Mouse (Mus musculus) layer of hippocampus, adult 11-12 months (tissue): ENCODE data around the gene Upk3a.

Experiments used
- DNase-seq: peaks from one replicate; pipeline ENCODE4 v3.0.0; 2022; ENCODE audit warnings: low spot score

Upk3a gene

DNA sequence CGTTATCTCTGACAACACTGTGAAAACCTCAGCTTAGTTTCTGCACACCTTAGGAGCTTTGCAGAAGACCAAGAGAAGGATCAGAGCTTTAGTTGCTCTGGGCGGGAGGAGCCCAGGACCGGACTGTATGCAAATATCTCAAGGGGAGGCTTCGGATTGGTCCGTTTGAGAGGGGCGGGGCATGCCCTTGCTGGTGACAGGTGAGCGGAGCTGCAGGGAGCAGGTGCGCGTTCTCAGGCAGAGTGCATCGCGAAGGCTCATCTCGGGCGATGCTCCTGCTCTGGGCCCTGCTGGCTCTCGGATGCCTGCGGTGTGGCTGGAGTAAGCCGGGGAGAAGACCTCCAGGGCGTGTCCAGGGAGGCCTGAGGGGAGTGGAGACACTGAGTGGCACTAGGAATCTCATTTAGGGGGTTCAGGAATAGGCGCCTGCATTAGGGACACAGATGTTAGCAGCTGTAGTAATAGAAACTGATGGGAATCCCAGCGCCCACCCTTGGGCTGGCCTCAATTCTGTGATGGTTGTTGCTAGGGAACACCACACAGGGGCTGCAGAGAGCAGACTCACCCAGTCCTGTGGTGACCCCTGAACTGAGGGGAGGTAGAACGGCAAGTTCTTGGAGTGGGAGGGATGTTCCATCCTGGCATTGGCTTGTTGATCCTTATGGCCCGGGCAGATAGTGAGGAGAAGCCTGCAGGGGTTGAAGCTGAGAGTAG lies at the start of gene Upk3a:
Gene Upk3a, plus strand, starts transcription at position 191 of the 714 bp plus-strand sequence.
- no peak for DNase-seq

DNA sequence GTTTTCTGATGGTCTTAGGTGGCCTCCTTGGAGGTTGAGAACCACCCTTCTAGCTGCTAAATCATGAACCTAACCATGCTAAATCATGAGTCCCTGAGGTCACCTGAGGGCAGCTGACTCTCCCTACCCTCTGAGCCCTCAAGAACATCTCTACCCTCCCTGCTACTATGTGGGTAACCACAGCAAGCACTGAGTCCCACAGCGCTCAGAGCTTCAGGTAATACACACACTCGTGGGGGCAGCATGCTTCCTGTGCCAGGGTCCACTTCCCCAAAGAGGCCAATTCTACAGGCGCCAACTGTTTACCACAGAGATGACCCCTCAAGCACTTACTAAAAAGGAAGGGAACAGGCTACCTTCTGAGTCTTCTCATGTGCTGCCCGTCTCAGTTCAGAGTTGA lies 48.4 kb upstream of the Upk3a start:
- DNase-seq, result no peak

DNA sequence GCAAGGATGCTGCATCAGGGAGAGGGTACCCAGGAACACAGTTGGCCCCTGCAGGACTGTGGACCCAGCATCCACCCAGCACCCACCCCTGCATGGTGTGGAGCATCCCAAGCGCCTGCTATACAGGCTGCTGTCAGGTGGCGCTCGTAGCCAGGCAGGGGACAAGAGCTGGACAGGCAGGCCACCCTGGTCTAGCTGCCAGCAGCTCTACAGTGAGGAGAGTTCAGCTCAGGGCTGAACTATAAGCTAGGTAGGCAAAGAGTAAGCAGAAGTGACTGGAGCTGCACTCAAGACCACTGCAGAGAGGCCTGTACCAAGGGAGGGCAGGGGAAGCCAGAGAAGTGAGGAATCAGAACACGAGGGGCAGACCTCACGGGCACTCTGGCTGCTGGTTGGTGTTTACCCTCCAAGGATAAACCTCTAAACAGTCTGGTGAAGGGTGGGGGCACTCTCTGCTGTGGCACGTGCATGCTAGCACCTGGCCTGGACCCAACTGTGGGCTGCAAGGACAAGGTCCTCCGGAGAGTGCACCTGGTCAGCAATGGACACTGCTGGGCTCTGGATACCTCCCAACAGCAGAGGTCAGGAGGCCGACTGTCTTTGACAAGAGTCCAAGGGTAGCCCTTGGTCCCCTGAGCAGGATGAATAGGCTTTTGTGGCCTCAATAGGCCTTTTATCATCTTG lies 43.9 kb upstream of the Upk3a start:
- DNase-seq, result peak; percentile 66

DNA sequence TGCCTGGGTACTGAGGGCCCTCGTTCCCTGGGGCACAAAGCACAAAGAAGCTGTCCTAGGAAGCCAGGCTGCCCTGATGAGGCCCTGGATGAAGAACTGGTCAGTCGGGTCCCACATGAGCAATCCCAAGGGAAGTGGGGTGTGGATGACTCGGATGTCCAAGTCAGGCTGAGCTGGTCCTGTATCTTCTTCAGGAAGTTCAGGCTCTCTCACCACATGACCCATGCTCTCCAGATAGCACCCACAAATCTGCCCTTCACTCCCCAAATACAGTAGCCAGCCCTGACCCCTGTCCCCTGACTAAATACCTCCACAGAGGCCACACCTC lies 43.4 kb upstream of the Upk3a start:
- no peak for DNase-seq

DNA sequence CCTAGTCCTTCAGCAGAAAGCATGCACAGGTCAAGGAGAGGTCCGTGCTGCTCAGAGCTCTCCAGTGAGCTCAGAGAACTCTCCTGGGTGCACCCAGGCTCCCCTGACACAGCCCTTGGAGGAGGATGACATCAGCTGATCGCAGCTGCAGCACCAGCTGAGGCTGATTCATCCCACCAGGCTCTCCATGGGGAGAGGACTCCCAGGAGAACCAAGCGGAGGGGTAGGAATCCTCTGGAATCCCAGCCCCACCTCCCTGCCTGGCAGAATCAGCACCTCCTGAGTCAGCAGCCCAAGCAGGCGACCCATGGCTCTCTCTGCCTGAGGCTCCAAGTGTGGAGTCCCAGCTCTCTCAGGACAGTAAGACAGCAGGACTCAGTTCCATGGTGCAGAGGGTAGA lies 41.2 kb upstream of the Upk3a start:
- peak; percentile 73 for DNase-seq

DNA sequence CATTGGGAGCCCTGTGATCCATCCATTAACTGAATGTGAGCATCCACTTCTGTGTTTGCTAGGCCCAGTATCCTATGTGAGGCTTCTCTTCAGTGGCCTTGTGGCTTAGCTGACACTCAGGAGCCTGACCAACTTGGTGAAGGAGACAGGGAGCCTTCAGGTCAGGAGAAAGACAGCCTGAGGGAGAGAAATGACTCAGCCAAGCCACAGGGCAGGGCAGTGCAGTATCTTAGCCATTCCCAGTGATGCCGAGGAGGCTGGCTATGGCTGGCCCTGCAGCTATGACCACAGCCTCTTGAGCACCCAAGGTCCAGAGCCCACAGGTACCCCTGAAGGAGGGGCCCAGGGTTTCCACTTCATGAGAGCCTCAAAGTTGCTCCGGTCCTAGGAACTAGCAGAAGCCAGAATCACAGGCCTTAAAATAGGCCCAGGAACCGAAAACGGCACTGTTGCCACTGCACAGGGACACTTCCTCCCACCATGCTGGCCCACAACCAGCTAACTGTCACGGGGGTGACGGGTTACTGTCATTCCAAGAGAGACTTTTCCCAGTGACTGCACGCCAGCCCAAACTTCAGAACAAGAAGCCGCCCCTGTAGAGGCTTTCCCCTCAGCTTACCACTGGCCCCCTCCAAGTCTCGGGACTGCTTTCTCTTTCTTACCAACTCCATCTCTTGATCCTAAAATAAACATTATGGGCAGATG lies 35.2 kb upstream of the Upk3a start:
- DNase-seq, result no peak

DNA sequence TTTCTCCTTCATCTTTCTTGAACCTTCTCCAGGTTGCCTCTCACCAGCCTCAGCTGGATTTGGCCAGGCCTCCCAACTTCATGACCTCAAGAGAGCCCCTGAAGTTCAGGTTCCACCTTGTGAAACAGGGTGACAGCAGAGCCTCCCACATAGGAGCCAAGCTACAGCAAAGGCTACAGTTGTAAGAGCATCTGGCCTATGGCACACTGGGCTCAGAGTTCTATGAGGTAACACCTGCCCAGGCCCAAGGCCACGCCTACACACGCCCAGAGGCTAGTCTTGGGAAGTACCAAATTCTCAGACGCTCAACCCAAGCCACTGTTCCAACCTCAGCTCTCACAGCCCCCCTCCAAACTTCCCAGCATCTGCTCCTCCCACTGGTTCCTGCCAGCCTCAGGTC lies 34.1 kb upstream of the Upk3a start:
- no peak for DNase-seq

DNA sequence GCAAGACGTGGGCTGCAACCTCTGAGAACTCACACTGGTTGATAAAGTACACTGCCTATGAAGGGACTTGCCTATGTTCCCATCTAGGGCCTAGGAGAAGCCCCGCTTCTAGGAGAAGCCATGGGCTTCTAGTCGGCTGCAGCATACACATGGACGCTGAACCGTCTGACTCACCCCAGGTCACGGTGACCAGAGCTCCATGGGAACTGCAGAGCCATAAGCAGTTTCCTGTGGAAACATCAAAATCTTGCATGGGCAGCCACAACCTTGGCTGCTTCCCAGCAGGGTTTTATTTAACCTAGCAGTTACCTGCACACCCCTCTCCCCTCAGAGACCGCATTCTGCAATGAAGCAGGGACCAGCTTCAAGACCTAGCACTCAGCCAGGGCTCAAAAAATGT lies 33.2 kb upstream of the Upk3a start:
- DNase-seq, result no peak

DNA sequence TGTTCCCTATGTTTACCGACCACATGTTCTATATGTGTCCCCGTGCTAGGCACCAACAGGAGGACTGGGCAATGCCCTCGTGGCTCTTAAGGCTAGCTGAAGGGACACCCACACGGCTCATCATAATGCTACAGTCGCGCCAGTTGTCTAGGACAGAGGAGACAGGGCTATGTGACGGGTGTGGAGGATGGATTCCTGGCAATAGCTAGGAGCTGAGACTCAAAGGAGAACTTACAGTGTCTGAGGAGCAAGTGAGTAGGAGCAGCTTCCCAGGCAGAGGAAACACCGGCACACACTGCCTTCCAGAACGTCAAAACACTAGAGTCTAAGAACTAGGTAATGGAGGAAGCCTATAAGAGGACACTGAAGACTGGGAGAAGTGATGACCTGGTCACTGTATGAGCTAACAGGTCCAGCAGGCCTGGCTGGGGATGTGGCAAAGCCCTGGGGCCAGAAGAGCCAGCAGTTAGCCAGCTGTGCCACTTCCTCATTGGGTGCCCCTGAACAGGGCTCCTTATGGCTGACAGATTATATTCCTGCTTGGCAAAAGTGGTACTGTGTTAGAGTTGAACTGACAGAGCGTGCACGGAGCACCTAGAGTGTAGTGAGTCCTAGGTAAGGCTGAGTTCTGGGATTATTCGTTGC lies 31.3 kb upstream of the Upk3a start:
- DNase-seq, result no peak

DNA sequence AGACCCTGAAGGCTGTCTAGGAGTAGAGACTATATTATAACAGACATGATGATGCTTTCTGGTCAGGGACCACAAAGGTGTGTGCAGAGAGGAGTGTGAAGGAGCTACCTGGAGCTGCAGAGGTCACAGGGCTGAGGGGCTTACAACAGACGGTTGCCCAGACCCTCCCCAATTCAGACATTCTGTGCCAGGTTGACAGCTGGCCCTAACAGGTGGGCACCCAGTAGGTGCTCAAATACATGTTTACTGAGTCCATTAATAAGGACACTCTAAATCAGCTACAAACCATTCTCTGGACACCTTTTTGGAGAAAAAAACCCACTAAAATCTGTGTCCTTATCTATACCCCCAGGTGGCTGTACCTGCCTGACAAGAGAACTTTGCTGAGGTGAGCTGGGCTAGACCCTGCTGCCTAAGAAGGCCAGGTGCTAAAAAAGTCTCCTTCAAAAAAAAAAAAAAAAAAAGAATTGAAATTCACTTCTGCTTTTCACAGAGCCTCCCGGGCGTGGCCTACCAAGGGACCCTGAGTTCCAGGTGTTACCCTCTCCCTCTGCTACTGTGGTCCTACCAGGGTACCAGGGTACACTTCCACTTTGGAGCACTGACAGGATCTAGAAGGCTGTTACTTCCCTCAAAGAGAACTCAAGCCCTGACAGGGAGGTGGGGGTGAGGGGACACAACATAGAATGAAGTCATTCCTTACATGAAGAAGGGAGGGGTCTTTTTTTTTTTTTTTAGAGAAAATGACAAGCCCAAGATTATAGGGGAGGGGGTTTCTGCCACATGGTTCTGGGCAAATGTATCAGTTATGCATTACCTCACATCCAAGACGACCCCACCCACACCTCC lies 30.5 kb upstream of the Upk3a start:
- no peak for DNase-seq

DNA sequence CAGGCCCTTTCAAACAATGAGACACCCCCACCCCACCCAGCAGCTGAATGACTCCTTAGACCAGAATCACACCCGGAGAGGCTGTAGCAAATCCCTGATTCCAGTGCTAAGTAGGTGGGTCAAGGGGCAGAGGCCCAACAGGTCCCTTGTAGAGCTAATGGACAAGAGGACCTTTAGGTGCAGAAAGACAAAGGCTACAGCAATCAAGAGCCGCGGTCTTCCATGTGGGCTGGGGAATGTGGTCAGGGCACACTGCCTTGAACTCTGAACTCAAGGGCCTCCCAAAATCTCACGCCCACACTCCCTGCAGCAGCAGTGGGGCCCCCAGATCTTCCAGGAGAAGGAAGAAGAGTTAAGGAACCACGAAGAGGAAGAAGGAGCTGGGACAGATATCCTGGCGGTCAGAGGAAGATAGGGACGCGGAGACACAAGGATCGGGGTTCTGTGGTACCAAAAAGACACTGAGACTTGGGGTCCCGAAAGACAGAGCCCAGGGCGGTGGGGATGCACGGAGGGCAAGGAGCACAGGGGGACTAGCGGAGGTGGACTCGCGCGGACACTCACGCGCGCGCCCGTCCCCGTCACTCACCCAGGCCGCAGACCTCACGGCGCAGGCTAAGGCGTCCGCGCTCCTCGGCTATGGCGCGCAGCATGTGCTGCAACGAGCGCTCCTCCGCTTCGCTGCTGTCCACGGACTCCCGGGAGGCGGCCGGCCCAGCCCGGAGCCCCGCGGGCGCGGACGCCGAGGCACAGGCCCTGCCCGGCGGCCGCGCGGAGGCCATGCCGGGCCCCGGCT lies 29.7 kb upstream of the Upk3a start:
- no peak for DNase-seq

DNA sequence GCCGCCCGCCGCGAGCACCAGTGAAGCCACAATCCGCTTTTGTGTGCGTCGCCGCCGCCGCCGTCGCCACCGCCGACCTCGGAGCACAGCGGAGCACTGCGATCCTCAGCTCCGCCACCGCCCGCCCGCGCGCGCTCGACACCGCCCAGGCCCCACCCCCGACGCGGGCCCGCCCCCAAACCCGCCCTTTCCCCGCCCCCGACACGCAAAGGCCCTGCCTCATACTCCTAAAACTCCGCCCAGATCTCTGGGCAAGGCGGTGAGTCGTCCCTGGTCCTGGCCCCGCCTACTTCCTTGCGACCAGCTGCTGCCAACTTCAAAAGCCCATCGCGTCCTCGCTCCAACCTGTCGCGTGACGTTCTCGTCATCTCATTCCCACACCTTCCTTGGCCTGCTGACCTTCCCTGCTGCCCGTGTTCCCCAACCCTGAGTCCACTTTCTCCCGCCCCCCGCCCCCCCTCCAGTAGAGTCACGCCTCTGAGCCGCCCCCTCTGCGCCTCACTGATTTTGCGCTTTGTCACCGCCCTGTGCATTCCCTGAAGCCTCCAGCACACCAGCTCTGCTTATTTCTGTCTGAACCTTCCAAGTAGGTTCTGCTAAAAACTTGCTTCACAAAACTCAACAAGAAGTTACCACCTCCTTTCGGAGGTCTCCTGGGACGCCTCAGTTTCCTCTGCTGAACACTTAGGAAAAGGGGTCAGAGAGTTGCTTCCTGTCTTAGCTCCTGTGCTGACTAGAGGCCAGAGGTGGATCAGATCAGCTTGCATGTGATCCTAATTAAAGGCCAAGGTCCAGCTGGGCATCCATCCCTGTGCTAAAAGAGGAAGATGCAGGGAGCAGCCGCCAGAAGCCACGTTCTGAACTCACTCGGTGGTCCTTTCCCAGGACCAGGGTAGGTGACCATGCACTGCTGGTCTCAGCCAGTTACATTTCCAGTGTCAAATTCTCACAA lies 28.8 kb upstream of the Upk3a start, which contains the start of gene 5031439G07Rik:
Gene 5031439G07Rik, minus strand, starts transcription at position 678 of the 952 bp plus-strand sequence.
- peak; percentile 90 for DNase-seq

DNA sequence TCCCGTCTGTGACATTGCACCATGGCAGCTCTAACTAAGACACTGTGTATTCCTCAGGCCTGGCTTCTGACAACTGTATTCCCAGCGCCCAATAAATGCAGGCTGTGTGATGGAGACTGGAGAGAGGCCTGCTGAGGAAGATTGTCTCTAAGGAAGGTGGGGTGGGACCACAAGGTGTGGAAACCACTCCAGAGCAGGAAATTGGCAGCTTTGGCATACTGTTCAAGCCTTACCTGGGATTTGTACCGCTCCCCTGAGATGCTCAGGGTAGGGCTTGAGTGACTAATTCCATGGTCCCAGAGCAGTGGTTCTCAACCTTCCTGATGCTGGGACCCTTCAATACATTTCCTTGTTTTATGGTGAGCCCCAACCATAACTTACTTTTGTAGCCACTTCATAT lies 27.8 kb upstream of the Upk3a start:
- no peak for DNase-seq

DNA sequence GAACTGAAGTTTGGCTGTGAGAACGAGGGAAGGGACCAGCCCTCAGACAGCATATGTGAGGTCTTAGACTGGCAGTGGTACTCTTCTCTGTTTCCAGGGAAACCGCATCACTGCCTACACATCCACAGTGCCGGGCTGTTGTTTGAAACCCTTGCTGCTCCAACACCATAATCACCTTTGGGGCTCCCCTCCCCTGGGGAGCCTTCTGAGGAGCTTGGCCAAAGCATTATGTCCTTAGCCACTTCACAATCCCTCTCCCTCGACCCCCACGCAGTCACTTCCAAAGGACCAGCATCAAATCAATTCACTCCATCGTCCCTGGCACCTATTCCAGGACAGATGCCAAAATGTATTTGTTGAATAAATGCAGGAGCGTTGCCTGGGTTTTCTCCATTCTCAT lies 27.2 kb upstream of the Upk3a start:
- no peak for DNase-seq

DNA sequence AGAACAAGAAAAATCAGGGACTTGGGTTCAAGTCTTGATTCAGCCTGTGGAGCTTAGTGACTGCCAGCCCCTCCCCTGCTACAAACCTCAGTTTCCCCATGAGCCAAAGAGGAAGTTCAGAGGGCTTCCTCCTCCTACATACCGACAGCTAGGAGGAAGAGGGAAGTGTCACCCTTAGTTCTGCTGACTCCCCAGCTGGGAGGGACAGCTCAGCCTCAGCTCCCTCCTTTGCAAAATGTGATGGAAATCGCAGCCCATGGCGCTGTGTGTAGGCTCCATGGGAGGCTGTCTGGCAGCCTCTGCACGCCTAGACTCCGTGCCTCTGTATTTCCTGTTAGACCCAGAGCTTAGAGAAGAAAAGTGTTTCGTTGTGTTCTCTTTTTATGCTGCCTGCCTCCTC lies 22.4 kb upstream of the Upk3a start:
- no peak for DNase-seq

DNA sequence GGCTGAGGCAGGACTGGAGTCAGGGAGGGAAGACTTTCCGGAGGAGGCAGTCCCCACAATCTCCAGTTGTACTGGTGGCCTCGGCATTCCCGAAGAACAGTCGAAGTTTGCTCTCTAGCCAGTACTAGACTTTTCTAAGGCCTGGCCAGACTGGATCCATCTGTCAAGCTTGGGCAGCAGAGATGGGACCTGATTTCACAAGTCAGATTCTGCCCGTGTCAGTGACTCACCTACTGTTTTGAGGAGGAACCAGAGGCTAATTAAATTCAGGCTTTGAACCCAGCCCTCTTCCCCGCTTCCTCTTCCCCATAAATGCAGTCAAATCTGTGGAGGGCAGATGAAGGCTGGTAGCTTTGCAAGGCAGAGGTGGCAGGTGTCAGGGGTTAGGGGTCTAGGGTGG lies 21.9 kb upstream of the Upk3a start:
- DNase-seq, result no peak

DNA sequence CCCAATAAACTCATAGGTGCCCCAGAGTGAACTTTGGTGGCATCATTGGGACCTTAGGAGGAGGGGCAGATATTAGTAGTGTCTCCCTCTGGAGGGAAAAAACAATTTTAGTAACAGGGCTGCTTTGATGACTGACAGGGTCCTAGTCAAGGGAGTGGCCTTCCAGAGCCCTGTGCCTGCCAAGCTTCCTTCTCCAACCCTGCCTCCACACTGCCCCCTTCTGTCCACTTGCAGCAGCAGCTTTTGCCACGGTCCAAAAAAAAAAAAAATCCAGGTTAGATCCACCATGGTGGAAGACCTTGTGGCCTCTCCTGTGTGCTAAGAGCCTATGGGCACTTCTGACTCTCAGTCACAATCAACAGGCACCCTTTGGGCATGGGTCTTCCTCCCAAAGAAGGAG lies 21.0 kb upstream of the Upk3a start:
- no peak for DNase-seq

DNA sequence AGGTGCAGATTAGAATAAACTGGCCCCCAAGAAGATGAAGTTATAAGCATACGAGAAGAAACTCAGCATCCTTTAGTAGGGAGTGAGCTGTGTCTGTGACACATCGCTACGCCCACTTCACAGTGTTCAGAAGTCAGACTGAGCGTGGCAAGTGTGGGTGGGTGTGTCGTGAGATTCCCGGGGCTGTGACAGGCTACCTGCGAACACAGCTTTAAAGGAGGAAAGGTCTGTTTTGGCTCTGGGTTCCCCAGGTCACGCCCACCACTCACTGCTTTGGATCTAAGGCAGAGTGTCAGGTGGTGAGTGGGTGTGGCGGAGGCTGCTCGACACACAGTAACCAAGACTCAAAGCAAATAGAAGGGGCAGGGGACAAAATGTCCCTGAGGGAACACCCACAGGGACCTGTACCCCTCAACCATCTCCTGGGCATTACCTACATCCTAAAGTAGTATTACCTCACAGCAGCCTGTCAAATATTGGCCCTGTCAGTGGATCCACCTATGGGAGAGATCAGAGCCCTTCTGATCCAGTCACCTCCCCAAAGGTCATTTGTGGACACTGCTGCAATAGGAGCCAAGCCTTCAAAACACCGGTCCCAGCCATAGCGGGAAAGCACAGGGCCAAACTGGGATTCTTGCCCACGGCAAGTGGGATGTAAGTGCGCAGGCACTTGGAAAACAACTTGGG lies 19.0 kb upstream of the Upk3a start:
- DNase-seq, result no peak

DNA sequence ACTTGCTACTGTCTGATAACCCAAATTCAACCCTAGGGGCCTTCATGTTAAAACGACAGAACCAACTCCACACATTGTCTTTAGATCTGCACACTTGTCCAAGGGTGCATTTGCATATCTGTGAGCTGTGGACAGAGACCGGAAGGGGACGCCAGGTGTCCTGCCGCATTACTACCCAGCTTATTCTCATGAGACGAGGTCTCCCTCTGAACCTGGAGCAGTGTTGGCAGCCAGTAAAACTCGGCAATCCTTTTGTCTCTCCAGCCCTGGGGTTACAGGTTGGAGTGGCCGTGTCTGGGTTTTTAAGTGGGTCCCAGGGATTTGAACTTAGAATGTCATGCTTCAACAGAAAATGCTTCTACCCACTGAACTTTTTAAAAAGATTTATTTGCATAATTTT lies 17.0 kb upstream of the Upk3a start:
- DNase-seq, result no peak
